Mouse (Mus musculus) right cerebral cortex, adult 2 months (tissue): ENCODE data around the gene Naa25.
"Not testable (repeated sequence)": the region's sequence is repeated elsewhere in the genome, so short reads cannot be mapped to it uniquely, and the experiment has no call there.

Experiments
- DNase-seq, 2 experiments: peaks; one replicate each; pipeline ENCODE4 v3.0.0; 2021 to 2022; ENCODE audit warnings: low spot score in 2 of 2

The Naa25 gene

GRCm38 (mm10) chr5:121397187-121398145, at the start of gene Naa25:
Gene Naa25 (plus strand): TSS chr5:121397936.
- peak; percentile 92 to 93 for DNase-seq

- no peak for DNase-seq
These were observed 38.5 kb upstream of the Naa25 start for GRCm38 (mm10) chr5:121359229-121359628.

GRCm38 (mm10) chr5:121361696-121362095, 36.0 kb upstream of the Naa25 start:
- no peak for DNase-seq

GRCm38 (mm10) chr5:121363441-121363840, 34.3 kb upstream of the Naa25 start:
- no peak for DNase-seq

GRCm38 (mm10) chr5:121366449-121367225, 31.1 kb upstream of the Naa25 start:
- DNase-seq, result no peak

GRCm38 (mm10) chr5:121367255-121367654, 30.5 kb upstream of the Naa25 start:
- DNase-seq, result no peak

- DNase-seq, result no peak
These were observed 26.0 kb upstream of the Naa25 start for GRCm38 (mm10) chr5:121371712-121372111.

GRCm38 (mm10) chr5:121374790-121375189, 22.9 kb upstream of the Naa25 start:
- DNase-seq, result no peak

- DNase-seq, result not testable (repeated sequence)
These were observed 20.8 kb upstream of the Naa25 start for GRCm38 (mm10) chr5:121376972-121377371.

GRCm38 (mm10) chr5:121378678-121379256, 19.0 kb upstream of the Naa25 start:
- DNase-seq, result no peak

- DNase-seq, result no peak
These were observed 17.0 kb upstream of the Naa25 start for GRCm38 (mm10) chr5:121380692-121381091.

GRCm38 (mm10) chr5:121383857-121384756, 13.6 kb upstream of the Naa25 start:
- DNase-seq, result no peak

- DNase-seq, result peak; percentile 63 to 68
These were observed 12.8 kb upstream of the Naa25 start for GRCm38 (mm10) chr5:121384757-121385460.

GRCm38 (mm10) chr5:121385461-121386119, 12.1 kb upstream of the Naa25 start, which contains the start of gene Trafd1:
Gene Trafd1 (minus strand): TSS chr5:121385632.
- peak; percentile 92 to 94 for DNase-seq

- DNase-seq, result peak; percentile 62 to 67
These were observed 11.4 kb upstream of the Naa25 start for GRCm38 (mm10) chr5:121386120-121386909.

GRCm38 (mm10) chr5:121387126-121387525, 10.6 kb upstream of the Naa25 start:
- DNase-seq, result no peak

- no peak for DNase-seq
These were observed 8.6 kb upstream of the Naa25 start for GRCm38 (mm10) chr5:121389106-121389505.

- DNase-seq, result no peak
These were observed 8.0 kb upstream of the Naa25 start for GRCm38 (mm10) chr5:121389691-121390090.
